Mouse (Mus musculus): ENCODE measurements at regions not wholly inside any gene's neighbourhood (a gene's known extent, or its start where the extent isn't known, plus 50 kb on each side); places are given as distances from the start of the nearest gene placed in this dataset.

DNA sequence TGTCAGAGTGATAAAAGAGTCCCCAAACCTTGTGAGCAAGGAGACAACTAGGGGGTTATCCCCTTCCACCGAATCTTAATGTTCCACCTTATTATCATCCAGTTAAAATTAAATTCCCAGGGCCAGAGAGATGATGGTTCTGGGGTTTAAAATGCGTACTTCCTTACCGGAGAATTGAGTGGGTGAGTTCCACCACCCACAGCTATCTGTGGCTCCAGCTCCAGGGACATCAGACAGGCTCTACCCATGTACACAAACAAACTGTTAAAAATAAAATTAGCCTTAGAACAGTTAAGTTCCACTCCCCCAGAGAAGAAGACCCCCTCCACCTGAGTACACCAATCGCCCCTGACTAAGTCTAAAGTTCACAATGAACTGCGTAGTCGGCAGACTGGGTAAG is 52.0 kb upstream of the Mgat5 start:
- no peak overlapping the region for H3K27ac ChIP-seq (ENCODE audit: low read depth, low read length)
- no peaks in the 10 kb centered on the region for H3K4me1 ChIP-seq (ENCODE audit: control insufficient read depth, insufficient read depth, low read depth, low read length)
- H3K4me2 ChIP-seq (ENCODE audit: low read length), result no peak overlapping the region
- H3K36me3 ChIP-seq (ENCODE audit: control insufficient read depth, insufficient read depth, low read length), result no peaks in the 10 kb centered on the region
- H3K4me3 ChIP-seq (ENCODE audit: low read length), result no peak overlapping the region
- H3K27me3 ChIP-seq (replicated peaks; ENCODE audit: control insufficient read depth, insufficient read depth, low read length), result no peaks in the 10 kb centered on the region
- ATAC-seq, result no peak
- H3K9me3 ChIP-seq (ENCODE audit: control insufficient read depth, low read length), result no peaks in the 10 kb centered on the region
- no peak overlapping the region for H3K9ac ChIP-seq (ENCODE audit: low read depth, low read length)
- WGBS, result 58% methylated on average over 6 of the region's 6 CpGs

DNA sequence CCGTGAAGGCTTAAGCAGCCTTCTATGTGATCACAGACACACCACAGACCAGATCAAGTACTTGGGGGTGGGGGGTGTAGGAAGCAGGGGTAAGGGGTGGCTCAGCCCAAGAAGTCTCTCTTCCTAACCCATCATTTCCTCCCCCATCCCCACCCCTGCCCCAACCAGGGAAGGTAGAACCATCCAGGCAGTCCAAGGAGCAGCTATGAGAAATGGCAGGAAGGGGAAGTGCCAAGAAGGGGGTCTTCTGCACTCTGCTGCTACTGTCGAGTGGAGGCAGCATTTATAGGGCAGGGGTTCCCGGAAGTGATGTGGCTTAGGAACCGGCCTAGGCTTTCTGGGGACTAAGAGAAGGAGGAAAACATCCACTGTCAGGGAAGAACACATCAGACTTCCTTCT is 69.3 kb upstream of the Mgat5 start:
- H3K4me3 ChIP-seq (ENCODE audit: low read length), result no peak overlapping the region
- no peak for ATAC-seq
- no peaks in the 10 kb centered on the region for H3K27me3 ChIP-seq (replicated peaks; ENCODE audit: control insufficient read depth, insufficient read depth, low read length)
- H3K9me3 ChIP-seq (ENCODE audit: control insufficient read depth, low read length), result no peaks in the 10 kb centered on the region
- no peak overlapping the region for H3K4me2 ChIP-seq (ENCODE audit: low read length)
- no peak overlapping the region for H3K27ac ChIP-seq (ENCODE audit: low read depth, low read length)
- H3K9ac ChIP-seq (ENCODE audit: low read depth, low read length), result no peak overlapping the region
- no peaks in the 10 kb centered on the region for H3K36me3 ChIP-seq (ENCODE audit: control insufficient read depth, insufficient read depth, low read length)
- H3K4me1 ChIP-seq (ENCODE audit: control insufficient read depth, insufficient read depth, low read depth, low read length), result no peaks in the 10 kb centered on the region
- 86% methylated on average over 4 of the region's 4 CpGs for WGBS

DNA sequence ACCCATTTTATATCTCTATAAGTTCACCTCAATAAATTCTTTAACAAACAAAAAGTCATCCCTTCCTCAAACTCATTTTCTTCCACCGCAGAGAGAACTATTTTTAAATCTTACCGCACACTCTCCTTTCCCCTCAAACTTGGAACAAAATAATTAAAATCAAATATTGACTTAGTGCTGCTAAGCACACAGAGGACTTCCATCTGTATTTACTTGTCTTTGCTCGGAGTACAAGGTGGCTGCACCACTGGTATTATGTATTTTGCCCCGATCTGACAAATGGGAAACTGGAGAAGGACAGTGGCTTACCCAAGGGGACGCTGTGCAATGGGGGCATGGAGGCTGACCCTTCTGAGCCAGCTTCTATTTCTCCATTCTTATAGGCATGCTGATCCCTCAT is 72.9 kb upstream of the Mgat5 start:
- WGBS, result 86% methylated on average over 5 of the region's 5 CpGs
- H3K4me2 ChIP-seq (ENCODE audit: low read length), result no peak overlapping the region
- H3K27me3 ChIP-seq (replicated peaks; ENCODE audit: control insufficient read depth, insufficient read depth, low read length), result no peaks in the 10 kb centered on the region
- no peak for ATAC-seq
- H3K9me3 ChIP-seq (ENCODE audit: control insufficient read depth, low read length), result no peaks in the 10 kb centered on the region
- H3K36me3 ChIP-seq (ENCODE audit: control insufficient read depth, insufficient read depth, low read length), result no peaks in the 10 kb centered on the region
- H3K4me1 ChIP-seq (ENCODE audit: control insufficient read depth, insufficient read depth, low read depth, low read length), result no peaks in the 10 kb centered on the region
- H3K27ac ChIP-seq (ENCODE audit: low read depth, low read length), result no peak overlapping the region
- no peak overlapping the region for H3K4me3 ChIP-seq (ENCODE audit: low read length)
- no peak overlapping the region for H3K9ac ChIP-seq (ENCODE audit: low read depth, low read length)

DNA sequence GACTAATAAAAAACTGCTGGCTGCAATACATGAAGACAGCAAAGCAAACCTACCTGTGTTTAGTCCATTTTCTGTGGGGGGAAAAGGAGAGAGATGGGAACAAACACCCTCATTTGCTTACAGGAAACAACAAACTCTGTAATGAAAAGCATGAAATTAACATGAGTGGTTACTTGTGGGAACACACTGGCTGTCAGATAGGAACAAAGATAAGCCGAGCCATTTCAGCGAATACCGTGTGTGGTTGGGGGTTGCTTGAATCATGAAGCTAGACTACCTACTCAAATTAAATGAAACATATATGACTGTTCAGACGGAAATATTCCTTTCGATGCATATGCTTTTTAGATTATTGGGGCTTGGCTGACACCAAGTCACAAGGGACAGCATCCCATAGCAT is 80.0 kb upstream of the Mgat5 start:
- no peak for ATAC-seq
- H3K27ac ChIP-seq (ENCODE audit: low read depth, low read length), result no peak overlapping the region
- H3K4me2 ChIP-seq (ENCODE audit: low read length), result no peak overlapping the region
- 57% methylated on average over 5 of the region's 5 CpGs for WGBS
- no peaks in the 10 kb centered on the region for H3K27me3 ChIP-seq (replicated peaks; ENCODE audit: control insufficient read depth, insufficient read depth, low read length)
- no peak overlapping the region for H3K4me3 ChIP-seq (ENCODE audit: low read length)
- H3K36me3 ChIP-seq (ENCODE audit: control insufficient read depth, insufficient read depth, low read length), result no peaks in the 10 kb centered on the region
- H3K9me3 ChIP-seq (ENCODE audit: control insufficient read depth, low read length), result no peaks in the 10 kb centered on the region
- no peaks in the 10 kb centered on the region for H3K4me1 ChIP-seq (ENCODE audit: control insufficient read depth, insufficient read depth, low read depth, low read length)
- no peak overlapping the region for H3K9ac ChIP-seq (ENCODE audit: low read depth, low read length)

DNA sequence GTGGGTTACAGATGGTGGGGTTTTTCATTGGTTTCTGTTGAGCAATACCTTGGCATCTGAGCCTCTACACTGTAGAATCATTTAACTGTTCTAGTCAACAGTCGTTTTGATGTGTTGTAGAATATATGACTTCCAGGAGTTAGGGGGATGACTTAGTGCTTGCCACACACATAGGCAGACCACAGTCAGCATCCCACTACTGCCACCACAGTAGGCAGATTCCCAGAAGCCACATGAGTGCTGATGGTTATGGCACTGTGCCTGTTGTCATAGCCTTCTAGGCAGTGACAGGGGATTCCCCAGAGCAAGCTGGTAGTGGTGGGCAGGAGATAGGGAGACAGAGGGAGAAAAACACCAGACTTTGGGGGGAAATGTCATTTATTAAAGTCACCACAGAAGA is 86.8 kb upstream of the Mgat5 start:
- H3K27me3 ChIP-seq (replicated peaks; ENCODE audit: control insufficient read depth, insufficient read depth, low read length), result no peaks in the 10 kb centered on the region
- H3K4me1 ChIP-seq (ENCODE audit: control insufficient read depth, insufficient read depth, low read depth, low read length), result no peaks in the 10 kb centered on the region
- H3K4me2 ChIP-seq (ENCODE audit: low read length), result no peak overlapping the region
- peaks cover 3% of the 10 kb centered on the region; the same call in 1 of the 2 replicates for H3K9me3 ChIP-seq (ENCODE audit: control insufficient read depth, low read length)
- no peak for ATAC-seq
- H3K4me3 ChIP-seq (ENCODE audit: low read length), result no peak overlapping the region
- WGBS, result 78% methylated on average over 1 of the region's 1 CpGs
- H3K36me3 ChIP-seq (ENCODE audit: control insufficient read depth, insufficient read depth, low read length), result no peaks in the 10 kb centered on the region
- no peak overlapping the region for H3K9ac ChIP-seq (ENCODE audit: low read depth, low read length)
- no peak overlapping the region for H3K27ac ChIP-seq (ENCODE audit: low read depth, low read length)

DNA sequence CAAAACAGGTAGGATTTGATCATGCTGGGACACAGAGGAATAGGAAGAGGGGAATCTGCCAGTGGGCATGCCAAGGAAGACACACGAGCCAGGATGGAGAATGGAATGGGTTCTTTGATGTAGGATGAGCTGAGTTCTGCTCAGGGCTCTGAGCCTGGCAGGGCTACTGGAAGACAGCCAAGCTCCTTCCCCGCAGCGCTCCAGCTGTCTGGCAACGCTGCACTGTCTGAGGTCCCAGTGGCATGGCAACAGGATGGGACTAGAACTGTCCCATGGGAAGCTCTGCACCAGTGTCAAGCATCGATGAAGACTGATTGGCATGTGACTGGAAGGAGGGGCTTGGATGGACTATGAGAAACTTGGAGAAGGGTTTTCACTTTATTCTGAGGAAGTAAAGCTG is 97.3 kb upstream of the Mgat5 start:
- no peaks in the 10 kb centered on the region for H3K27me3 ChIP-seq (replicated peaks; ENCODE audit: control insufficient read depth, insufficient read depth, low read length)
- H3K27ac ChIP-seq (ENCODE audit: low read depth, low read length), result no peak overlapping the region
- no peak overlapping the region for H3K9ac ChIP-seq (ENCODE audit: low read depth, low read length)
- H3K4me3 ChIP-seq (ENCODE audit: low read length), result no peak overlapping the region
- peak; percentile 91 for ATAC-seq
- WGBS, result 21% methylated on average over 5 of the region's 5 CpGs
- no peaks in the 10 kb centered on the region; the same call in 1 of the 2 replicates for H3K4me1 ChIP-seq (ENCODE audit: control insufficient read depth, insufficient read depth, low read depth, low read length)
- no peaks in the 10 kb centered on the region for H3K9me3 ChIP-seq (ENCODE audit: control insufficient read depth, low read length)
- no peak overlapping the region for H3K4me2 ChIP-seq (ENCODE audit: low read length)
- H3K36me3 ChIP-seq (ENCODE audit: control insufficient read depth, insufficient read depth, low read length), result no peaks in the 10 kb centered on the region

DNA sequence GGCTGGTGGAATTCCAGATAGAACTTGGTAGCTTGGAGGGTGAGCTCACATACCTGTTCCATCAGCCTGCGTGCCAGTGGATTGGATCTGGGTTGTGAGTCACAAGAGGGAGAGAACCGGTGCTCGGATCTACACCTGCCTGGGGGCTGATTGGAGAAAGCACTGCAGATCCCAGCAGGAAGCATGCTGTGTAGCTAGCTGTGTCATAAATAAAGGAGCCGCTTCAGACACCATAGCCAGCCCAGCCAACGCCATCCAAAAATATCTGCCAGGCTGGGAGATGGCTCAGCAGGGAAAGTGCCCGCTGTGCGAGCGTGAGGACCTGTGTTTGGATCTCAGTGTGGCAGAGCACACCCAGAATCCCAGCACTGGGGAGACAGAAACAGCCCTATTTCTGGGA is 99.0 kb upstream of the Mgat5 start:
- ATAC-seq, result no peak
- Histone ChIP-seq H3K27me3 (replicated peaks; ENCODE audit: control insufficient read depth, insufficient read depth, low read length) (no peaks in the 10 kb centered on the region), H3K9me3 (ENCODE audit: control insufficient read depth, low read length) (no peaks in the 10 kb centered on the region), H3K27ac (ENCODE audit: low read depth, low read length) (no peak overlapping the region), H3K4me3 (ENCODE audit: low read length) (no peak overlapping the region), H3K4me1 (ENCODE audit: control insufficient read depth, insufficient read depth, low read depth, low read length) (no peaks in the 10 kb centered on the region; the same call in 1 of the 2 replicates), H3K9ac (ENCODE audit: low read depth, low read length) (no peak overlapping the region), H3K4me2 (ENCODE audit: low read length) (no peak overlapping the region), H3K36me3 (ENCODE audit: control insufficient read depth, insufficient read depth, low read length) (no peaks in the 10 kb centered on the region)
- 58% methylated on average over 8 of the region's 8 CpGs for WGBS

DNA sequence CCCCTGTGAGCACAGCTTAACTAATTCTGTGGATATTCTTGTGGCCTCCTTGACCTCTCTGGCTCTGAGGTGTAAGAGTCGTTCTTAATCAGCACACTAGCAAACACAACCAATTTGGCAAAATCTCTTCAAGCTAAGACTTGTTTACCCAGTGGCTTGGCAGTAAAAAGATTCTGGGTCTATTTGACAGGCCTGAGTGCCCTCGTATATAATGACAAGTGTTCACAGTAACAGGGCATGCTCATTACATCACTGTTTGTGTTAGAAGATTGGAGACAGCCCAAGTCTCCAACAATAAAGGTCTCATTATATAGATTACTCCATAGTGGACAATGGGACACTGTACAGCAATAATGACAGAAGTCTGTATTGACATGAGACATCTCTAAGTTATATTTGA is 101.2 kb upstream of the Mgat5 start:
- WGBS, result 43% methylated on average over 2 of the region's 2 CpGs
- H3K9ac ChIP-seq (ENCODE audit: low read depth, low read length), result no peak overlapping the region
- no peaks in the 10 kb centered on the region for H3K36me3 ChIP-seq (ENCODE audit: control insufficient read depth, insufficient read depth, low read length)
- H3K27me3 ChIP-seq (replicated peaks; ENCODE audit: control insufficient read depth, insufficient read depth, low read length), result no peaks in the 10 kb centered on the region
- H3K9me3 ChIP-seq (ENCODE audit: control insufficient read depth, low read length), result no peaks in the 10 kb centered on the region
- no peak overlapping the region for H3K4me3 ChIP-seq (ENCODE audit: low read length)
- no peak for ATAC-seq
- H3K4me1 ChIP-seq (ENCODE audit: control insufficient read depth, insufficient read depth, low read depth, low read length), result no peaks in the 10 kb centered on the region; the same call in 1 of the 2 replicates
- H3K27ac ChIP-seq (ENCODE audit: low read depth, low read length), result no peak overlapping the region
- H3K4me2 ChIP-seq (ENCODE audit: low read length), result no peak overlapping the region

DNA sequence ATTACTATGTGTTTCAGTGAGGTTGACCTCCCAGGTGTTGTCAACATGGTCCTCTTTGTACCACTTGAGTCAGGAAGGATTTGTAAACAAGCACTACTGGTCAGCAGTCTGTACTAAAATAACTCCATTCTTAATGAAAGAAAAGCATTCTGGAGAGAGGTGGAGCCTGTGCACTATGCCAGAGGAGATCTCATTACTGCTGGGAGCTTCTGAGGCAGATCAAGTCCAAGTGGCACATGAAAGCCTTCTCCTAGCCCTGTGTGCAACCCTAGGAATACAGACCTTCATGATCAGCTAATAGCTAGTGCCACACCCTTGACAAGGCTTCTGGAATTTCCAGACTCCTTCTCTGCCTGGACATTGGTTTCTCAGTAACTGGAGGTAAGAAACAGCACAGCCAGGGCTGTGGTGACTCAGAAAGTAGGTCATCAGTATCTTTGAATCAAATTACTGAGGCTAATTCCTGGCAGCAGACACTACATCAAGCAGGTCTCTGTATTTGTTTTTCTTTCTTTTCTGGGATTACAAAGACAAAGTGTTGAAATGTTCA is 105.9 kb upstream of the Mgat5 start:
- Histone ChIP-seq H3K4me3 (ENCODE audit: low read length) (no peak overlapping the region), H3K27me3 (replicated peaks; ENCODE audit: control insufficient read depth, insufficient read depth, low read length) (no peaks in the 10 kb centered on the region), H3K36me3 (ENCODE audit: control insufficient read depth, insufficient read depth, low read length) (no peaks in the 10 kb centered on the region), H3K9ac (ENCODE audit: low read depth, low read length) (no peak overlapping the region), H3K9me3 (ENCODE audit: control insufficient read depth, low read length) (no peaks in the 10 kb centered on the region), H3K4me2 (ENCODE audit: low read length) (no peak overlapping the region), H3K27ac (ENCODE audit: low read depth, low read length) (no peak overlapping the region), H3K4me1 (ENCODE audit: control insufficient read depth, insufficient read depth, low read depth, low read length) (no peaks in the 10 kb centered on the region)
- no peak for ATAC-seq

DNA sequence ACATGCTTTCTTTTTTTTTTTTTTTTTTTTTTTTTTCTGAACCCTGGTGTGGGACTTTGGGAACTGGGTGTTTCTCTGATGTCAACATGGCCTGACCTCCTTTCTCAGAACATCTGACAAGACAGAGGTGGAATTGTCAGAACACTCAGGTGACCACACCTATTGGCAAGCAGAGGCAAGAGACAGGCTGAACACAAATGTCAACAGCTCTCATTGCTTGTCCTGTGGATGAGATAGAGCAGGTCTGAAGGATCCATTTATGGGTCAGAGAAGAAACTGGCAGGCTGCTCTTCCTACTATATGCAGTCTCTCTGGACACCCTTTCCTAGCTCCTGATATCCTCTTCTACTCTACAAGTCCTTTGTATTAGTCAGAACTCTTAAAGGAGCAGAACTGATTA is 117.2 kb upstream of the Mgat5 start:
- no peak overlapping the region for H3K9ac ChIP-seq (ENCODE audit: low read depth, low read length)
- H3K9me3 ChIP-seq (ENCODE audit: control insufficient read depth, low read length), result no peaks in the 10 kb centered on the region; the same call in 1 of the 2 replicates
- no peaks in the 10 kb centered on the region for H3K27me3 ChIP-seq (replicated peaks; ENCODE audit: control insufficient read depth, insufficient read depth, low read length)
- H3K36me3 ChIP-seq (ENCODE audit: control insufficient read depth, insufficient read depth, low read length), result no peaks in the 10 kb centered on the region
- no peak overlapping the region for H3K4me2 ChIP-seq (ENCODE audit: low read length)
- no peaks in the 10 kb centered on the region for H3K4me1 ChIP-seq (ENCODE audit: control insufficient read depth, insufficient read depth, low read depth, low read length)
- no peak overlapping the region for H3K27ac ChIP-seq (ENCODE audit: low read depth, low read length)
- H3K4me3 ChIP-seq (ENCODE audit: low read length), result no peak overlapping the region
- ATAC-seq, result no peak
